Mouse (Mus musculus) embryonic facial prominence, embryonic 15.5 days (tissue): ENCODE measurements around the gene Nmu. TPM values are rescaled to one million over a fixed set of nuclear protein-coding genes. Genes with fewer than 3 reads are reported as not detected.

Experiments used
- ATAC-seq: fragments of 200-750 bp; cut with Nextera tagmentation; 2 replicates; pipeline ENCODE4 v1.8.0; 2017; ENCODE audit warnings: low read depth, moderate TSS enrichment; ENCODE audit not compliant: insufficient number of reproducible peaks, low FRiP score, low TSS enrichment
- H3K27ac ChIP-seq: fragments of 300-500 bp; sonication (generic); replicated peaks from 2 replicates; pipeline ENCODE4 v1.5.1; 2015; ENCODE audit warnings: mild to moderate bottlenecking, inconsistent platforms
- H3K27me3 ChIP-seq: fragments of 300-500 bp; sonication (generic); 2 replicates; pipeline ENCODE4 v1.6.1; 2015; ENCODE audit warnings: inconsistent platforms
- H3K36me3 ChIP-seq: fragments of 300-500 bp; sonication (generic); 2 replicates; pipeline ENCODE4 v1.6.1; 2015; ENCODE audit warnings: mild to moderate bottlenecking, inconsistent platforms
- H3K4me1 ChIP-seq: fragments of 300-500 bp; sonication (generic); 2 replicates; pipeline ENCODE4 v1.6.1; 2015; ENCODE audit warnings: inconsistent platforms
- H3K4me2 ChIP-seq: fragments of 300-500 bp; sonication (generic); replicated peaks from 2 replicates; pipeline ENCODE4 v1.6.1; 2015; ENCODE audit warnings: mild to moderate bottlenecking, inconsistent platforms
- H3K4me3 ChIP-seq: fragments of 300-500 bp; sonication (generic); replicated peaks from 2 replicates; pipeline ENCODE4 v1.5.1; 2015; ENCODE audit warnings: mild to moderate bottlenecking, inconsistent platforms
- H3K9ac ChIP-seq: fragments of 300-500 bp; sonication (generic); 2 replicates; pipeline ENCODE4 v1.6.1; 2015; ENCODE audit warnings: inconsistent platforms
- H3K9me3 ChIP-seq: fragments of 300-500 bp; sonication (generic); replicated peaks from 2 replicates; pipeline ENCODE4 v1.6.1; 2016; ENCODE audit warnings: inconsistent platforms
- WGBS: fragments of 180-500 bp; shearing (Covaris S2); methylation state at CpG from one replicate; pipeline ENCODE4 v1.1.7; 2015; 5-methylcytosine and 5-hydroxymethylcytosine counted together
- polyA plus RNA-seq: library from polyadenylated mRNA; unstranded; fragments of >200 nt; fragmentation: Nextera tagmentation; extraction: Ambion mirVana; gene quantifications from 2 replicates; pipeline ENCODE4 v1.2.1, GENCODE M21; 2015

Nmu gene
- polyA plus RNA-seq, 1 experiment from 2014 or later = 0.61 TPM

- Histone ChIP-seq H3K27ac (no peak overlapping the region), H3K4me3 (no peak overlapping the region), H3K4me1 (peaks cover 5% of the 10 kb centered on the region; the same call in 1 of the 2 replicates), H3K9ac (no peak overlapping the region), H3K4me2 (no peak overlapping the region), H3K9me3 (no peaks in the 10 kb centered on the region), H3K36me3 (no peaks in the 10 kb centered on the region), H3K27me3 (no peaks in the 10 kb centered on the region)
- ATAC-seq = no peak
- WGBS = 84% methylated on average over 1 of the region's 1 CpGs
Measured at GRCm38 (mm10) chr5:76283890-76284289, 79.7 kb downstream of the Nmu start.

Other genes with a start within 250 kb of the Nmu start
- gene Srd5a3, start 223.5 kb downstream of the Nmu start, polyA plus RNA-seq = 34.2 and 36.1 TPM in 2 replicates
- 94.0 and 99.9 TPM in 2 replicates for gene Tmem165, start 179.9 kb downstream of the Nmu start, polyA plus RNA-seq
- gene Clock, start 59.0 kb downstream of the Nmu start, polyA plus RNA-seq = 11.8 and 12.7 TPM in 2 replicates
- not detected in 2 replicates for gene Pdcl2, start 32.6 kb downstream of the Nmu start, polyA plus RNA-seq
- gene Gm7271, start 120.3 kb upstream of the Nmu start, polyA plus RNA-seq = not detected in 2 replicates
- 29.7 and 30.3 TPM in 2 replicates for gene Exoc1, start 165.5 kb upstream of the Nmu start, polyA plus RNA-seq
- 7.2 and 8.0 TPM in 2 replicates for gene Cep135, start 224.9 kb upstream of the Nmu start, polyA plus RNA-seq